Mouse (Mus musculus): ENCODE measurements around the gene Lamb1. TPM values are rescaled to one million over a fixed set of nuclear protein-coding genes. Genes with fewer than 3 reads are reported as not detected.

Gene Lamb1
- total RNA-seq (2021), result 100 to 1,000 TPM; 102 to 120 TPM
- long read RNA-seq, experiment 1, full-length matches to known transcripts, result 32 of 74 reads
- long read RNA-seq, experiment 1, partial matches to known transcripts, result 39 of 74 reads
- long read RNA-seq, experiment 1, other reads (novel, unspliced or antisense), result 3 of 74 reads
- long read RNA-seq, experiment 2, full-length matches to known transcripts, result 66 of 129 reads
- long read RNA-seq, experiment 2, partial matches to known transcripts, result 59 of 129 reads
- long read RNA-seq, experiment 2, other reads (novel, unspliced or antisense), result 4 of 129 reads

DNA sequence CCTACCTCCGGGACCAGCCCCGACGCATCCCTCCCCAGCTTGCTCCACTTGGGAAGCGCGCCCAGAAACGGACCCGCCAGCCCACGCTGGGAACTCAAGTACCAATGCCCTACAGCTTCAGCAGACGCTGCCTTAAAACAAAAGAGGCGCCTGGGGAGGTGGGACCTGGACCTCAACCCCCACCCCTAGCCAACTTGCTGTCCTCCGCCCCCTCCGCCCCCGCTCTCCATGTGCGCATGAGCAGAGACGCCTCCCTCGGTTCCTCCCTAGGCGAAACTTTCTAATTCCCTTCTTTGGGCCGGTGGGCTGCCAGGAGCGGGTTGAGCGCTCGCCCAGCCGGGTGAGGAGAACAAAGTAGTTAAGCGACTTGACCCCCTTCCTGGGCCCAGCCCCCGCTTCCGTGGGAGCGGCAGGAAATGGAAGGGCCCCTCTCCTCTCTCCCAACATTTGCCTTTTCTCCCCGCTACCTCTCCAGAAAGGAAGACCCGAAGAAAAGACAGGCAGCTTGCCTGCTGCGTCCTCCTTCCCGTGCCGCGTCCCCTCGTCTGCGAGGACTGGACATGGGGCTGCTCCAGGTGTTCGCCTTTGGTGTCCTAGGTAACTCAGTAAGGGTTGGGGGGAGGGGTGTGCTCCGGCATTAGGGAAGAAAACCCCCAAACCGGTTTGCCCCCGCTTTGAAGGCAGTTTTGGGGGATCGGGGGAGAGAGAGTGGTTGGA is at the start of gene Lamb1:
Lamb1 (plus strand) TSS at position 230 of the 717 bp plus-strand sequence.
- intact Hi-C loops (cut with DNase I; ENCODE audit: low total_unique reads), result loop anchor here (10.0 kb wide), 1 partner anchor 80 kb away; no protein-coding TSS in a partner anchor
- peak; percentile 83 for DNase-seq

DNA sequence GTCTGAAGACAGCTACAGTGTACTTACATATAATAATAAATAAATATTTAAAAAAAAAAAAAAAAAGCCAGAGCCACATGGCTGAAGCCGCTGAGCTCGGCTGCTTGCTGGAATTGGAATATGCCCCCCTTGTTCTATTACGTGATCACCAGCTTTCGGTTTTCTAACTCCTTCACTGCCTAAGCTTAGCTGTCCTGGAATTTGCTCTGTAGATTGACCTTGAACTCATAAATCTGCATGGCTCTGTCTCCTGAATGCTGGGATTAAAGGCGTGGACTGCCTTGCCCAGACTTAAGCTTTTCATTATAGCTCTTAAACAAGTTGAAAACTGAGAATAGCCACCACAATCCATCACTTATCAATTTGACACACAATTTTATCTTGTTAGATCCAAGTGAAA is 47.8 kb upstream of the Lamb1 start:
- DNase-seq, result no peak
- intact Hi-C loops (cut with DNase I; ENCODE audit: low total_unique reads), result no loop called here

- intact Hi-C loops (cut with DNase I; ENCODE audit: low total_unique reads), result no loop called here
- DNase-seq, result no peak
These were observed 46.3 kb upstream of the Lamb1 start for GRCm38 (mm10) chr12:31218774-31219173.

DNA sequence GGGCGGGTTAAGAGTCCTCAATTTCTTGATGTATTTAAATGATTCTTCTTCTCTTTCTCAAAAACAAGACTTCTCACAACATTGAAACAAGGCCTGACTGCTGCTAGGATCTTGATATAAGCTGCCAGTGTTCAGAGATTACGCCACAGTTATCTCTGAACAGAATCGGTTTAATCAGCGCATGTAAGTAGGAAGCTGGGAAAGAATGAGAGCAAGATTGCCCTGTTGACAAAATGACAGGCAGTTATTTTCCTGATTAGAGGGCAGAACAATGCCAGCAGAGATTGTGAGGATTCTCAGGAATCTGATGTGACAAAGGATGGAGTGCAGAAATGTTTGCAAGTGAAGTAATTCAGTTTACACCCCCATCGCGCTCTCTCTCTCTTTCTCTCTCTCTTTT is 43.5 kb upstream of the Lamb1 start:
- DNase-seq, result no peak
- intact Hi-C loops (cut with DNase I; ENCODE audit: low total_unique reads), result no loop called here

GRCm38 (mm10) chr12:31222282-31222681 is 42.8 kb upstream of the Lamb1 start:
- intact Hi-C loops (cut with DNase I; ENCODE audit: low total_unique reads), result no loop called here
- no peak for DNase-seq

- intact Hi-C loops (cut with DNase I; ENCODE audit: low total_unique reads), result no loop called here
- no peak for DNase-seq
These were observed 42.3 kb upstream of the Lamb1 start for GRCm38 (mm10) chr12:31222741-31223140.

- intact Hi-C loops (cut with DNase I; ENCODE audit: low total_unique reads), result no loop called here
- DNase-seq, result no peak
These were observed 39.6 kb upstream of the Lamb1 start for GRCm38 (mm10) chr12:31225451-31225850.

DNA sequence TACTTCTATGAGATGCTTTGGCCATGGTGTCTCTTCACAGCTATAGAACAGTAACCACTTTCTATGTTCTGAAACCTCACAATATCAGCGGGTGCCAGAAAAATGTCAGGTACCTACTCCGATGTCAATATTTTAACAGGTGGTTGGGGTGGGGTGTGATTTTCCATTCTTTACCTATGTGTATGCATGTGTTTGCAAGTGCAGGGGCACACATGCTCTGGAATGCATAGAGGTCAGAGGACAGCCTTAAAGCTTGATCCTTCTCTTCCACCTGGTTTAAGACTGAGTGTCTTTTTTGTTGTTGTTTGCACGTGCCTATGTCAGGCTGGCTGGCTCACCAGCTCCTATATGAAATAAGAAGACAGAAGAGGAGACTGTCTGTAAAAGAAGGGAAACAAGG is 37.9 kb upstream of the Lamb1 start:
- DNase-seq, result no peak
- intact Hi-C loops (cut with DNase I; ENCODE audit: low total_unique reads), result no loop called here

DNA sequence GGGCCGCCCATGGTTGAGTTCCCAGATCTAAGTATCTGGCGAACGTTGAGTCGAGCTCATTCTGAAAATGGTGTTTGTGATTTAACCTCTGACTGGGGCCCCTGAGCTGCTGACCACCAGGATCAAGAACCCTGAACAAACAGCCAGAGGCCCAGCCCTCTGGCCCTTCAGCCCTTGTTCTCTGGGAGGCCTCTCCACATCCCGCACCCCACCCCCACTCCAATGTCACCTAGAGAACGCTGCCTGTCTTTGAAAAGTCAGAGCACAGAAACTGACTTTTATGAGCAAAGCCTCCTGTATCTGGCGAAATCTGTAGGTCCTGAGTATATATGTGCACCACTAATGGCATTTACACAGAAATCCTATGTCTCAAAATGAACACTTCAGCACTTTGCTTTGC is 36.2 kb upstream of the Lamb1 start:
- intact Hi-C loops (cut with DNase I; ENCODE audit: low total_unique reads), result no loop called here
- DNase-seq, result no peak

DNA sequence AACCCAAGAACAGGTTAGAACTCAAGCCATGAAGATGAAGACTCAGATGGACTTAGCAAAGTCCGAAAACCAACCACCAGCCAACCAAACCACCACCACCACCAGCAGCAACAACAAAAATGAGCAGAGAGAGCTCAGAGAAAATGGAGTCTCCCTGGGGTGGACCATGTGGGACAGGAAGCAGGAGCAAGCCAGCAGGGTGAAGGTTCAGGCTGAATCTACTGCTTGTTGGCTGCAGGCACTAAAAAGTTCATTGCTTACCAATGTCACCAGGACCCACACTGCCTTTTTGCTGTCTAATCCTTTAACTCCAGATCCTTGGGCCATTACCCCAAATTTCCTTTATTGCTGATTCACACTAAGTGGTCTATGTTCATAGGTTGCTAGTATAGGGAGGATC is 32.4 kb upstream of the Lamb1 start:
- DNase-seq, result no peak
- intact Hi-C loops (cut with DNase I; ENCODE audit: low total_unique reads), result no loop called here

DNA sequence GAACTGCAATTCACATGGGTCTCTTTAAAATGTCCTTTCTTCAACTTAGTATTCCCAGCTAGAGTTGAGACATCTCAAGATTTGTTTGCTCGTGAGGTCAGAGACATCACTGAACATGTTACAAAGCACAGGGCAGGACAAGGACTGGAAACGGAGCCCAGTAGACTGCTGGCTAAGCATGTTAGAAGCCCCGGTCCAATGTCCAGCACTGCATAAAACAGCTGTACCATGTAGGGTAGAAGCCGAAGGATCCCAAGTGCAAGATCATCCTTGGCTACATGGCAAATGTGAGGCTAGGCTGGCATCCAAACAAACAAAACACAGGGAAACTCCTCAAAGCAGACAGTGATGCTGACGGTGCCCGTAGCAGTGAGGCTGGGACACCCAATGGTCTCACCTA is 30.0 kb upstream of the Lamb1 start:
- no peak for DNase-seq
- intact Hi-C loops (cut with DNase I; ENCODE audit: low total_unique reads), result no loop called here

- intact Hi-C loops (cut with DNase I; ENCODE audit: low total_unique reads), result no loop called here
- no peak for DNase-seq
These were observed 28.0 kb upstream of the Lamb1 start for GRCm38 (mm10) chr12:31236861-31237595.

- intact Hi-C loops (cut with DNase I; ENCODE audit: low total_unique reads), result no loop called here
- DNase-seq, result no peak
These were observed 25.9 kb upstream of the Lamb1 start for GRCm38 (mm10) chr12:31239031-31239583.

DNA sequence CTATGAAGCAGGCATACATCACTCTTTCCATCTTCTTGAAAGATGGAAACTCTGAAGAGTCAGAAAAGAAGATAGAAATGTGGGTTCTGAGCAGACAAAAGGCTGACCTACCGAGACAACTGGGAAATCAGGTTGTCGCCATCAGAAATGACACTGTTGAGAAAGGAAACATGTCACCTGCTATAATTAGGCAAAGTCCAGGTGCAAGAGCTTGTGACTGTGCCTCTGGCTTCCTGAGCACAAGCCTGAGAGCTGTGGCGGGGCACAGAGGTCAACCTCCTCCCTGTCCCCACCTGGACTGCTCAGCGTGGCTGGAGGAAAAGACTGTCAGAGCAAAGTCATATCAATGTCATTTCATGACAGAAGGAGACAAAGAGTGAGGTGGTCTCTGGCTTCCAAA is 25.2 kb upstream of the Lamb1 start:
- intact Hi-C loops (cut with DNase I; ENCODE audit: low total_unique reads), result no loop called here
- no peak for DNase-seq

- DNase-seq, result no peak
- intact Hi-C loops (cut with DNase I; ENCODE audit: low total_unique reads), result no loop called here
These were observed 24.6 kb upstream of the Lamb1 start, which contains the start of gene Gm6993 for GRCm38 (mm10) chr12:31240470-31240869. TSS of gene Gm6993 (plus strand) at chr12:31240770.

GRCm38 (mm10) chr12:31241595-31242342 is 23.3 kb upstream of the Lamb1 start:
- no peak for DNase-seq
- intact Hi-C loops (cut with DNase I; ENCODE audit: low total_unique reads), result no loop called here

DNA sequence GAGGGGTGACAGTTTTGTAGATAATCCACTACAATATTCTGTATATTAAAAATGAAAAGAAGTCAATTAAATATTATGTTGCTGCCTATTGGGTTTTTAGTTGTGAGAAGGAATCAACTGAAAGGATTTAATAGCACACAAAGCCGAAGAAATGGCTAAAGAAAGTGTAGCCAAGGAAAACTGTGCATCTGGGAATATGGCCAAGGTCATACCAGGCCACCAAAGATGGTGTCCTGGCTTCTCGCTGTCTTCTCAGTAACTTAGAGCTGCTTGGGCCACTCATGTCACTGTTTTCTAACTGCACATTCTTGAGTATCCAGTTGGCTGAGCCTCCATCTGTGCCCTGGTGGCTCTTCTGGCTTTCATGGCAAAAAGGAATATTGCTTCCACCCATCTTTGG is 21.0 kb upstream of the Lamb1 start:
- intact Hi-C loops (cut with DNase I; ENCODE audit: low total_unique reads), result no loop called here
- no peak for DNase-seq

- no peak for DNase-seq
- intact Hi-C loops (cut with DNase I; ENCODE audit: low total_unique reads), result no loop called here
These were observed 20.3 kb upstream of the Lamb1 start for GRCm38 (mm10) chr12:31244691-31245090.

DNA sequence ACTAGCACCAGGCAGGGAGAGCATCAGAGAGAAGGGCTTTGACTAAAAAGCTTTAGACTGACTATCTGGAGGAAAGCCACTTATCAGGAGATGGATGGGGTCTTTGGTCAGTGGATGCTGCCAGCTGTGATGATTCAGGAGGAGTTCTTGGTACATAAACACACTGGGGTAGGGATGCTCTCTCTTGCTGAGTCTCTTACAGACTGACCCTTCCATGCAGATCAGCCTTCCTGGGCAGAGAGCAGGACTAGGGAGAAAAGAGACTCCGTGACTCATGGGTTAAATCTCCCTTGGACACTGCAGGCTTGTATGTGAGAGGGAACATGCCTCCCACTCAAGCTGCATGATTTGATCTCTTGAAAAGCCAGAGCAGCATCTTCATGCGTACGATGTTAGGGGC is 18.9 kb upstream of the Lamb1 start:
- DNase-seq, result no peak
- intact Hi-C loops (cut with DNase I; ENCODE audit: low total_unique reads), result no loop called here

GRCm38 (mm10) chr12:31246615-31247014 is 18.4 kb upstream of the Lamb1 start:
- no peak for DNase-seq
- intact Hi-C loops (cut with DNase I; ENCODE audit: low total_unique reads), result no loop called here

Measured in gastrocnemius, postnatal 14 days (tissue).